Mouse (Mus musculus) spleen, adult 2 months (tissue): ENCODE results near the gene Kifc3. TPM values are rescaled to one million over a fixed set of nuclear protein-coding genes. Genes with fewer than 3 reads are reported as not detected.
A peak's percentile ranks its signal among the peaks of the same experiment; 100 is the strongest.

Experiments used
- DNase-seq, 2 experiments: peaks; one replicate each; pipeline versions ENCODE4 v3.0.0 to v3.0.0-alpha.2; 2012 to 2021; ENCODE audit warnings: low spot score in 2 of 2, low read depth in 1 of 2
- H3K27ac ChIP-seq: fragments of 200-500 bp; 2 replicates; pipeline ENCODE4 v1.5.1; 2012; ENCODE audit warnings: low read length, inconsistent platforms; ENCODE audit not compliant: insufficient read depth
- H3K27me3 ChIP-seq: fragments of 200-500 bp; 2 replicates; pipeline ENCODE4 v1.6.1; 2012; ENCODE audit warnings: mild to moderate bottlenecking, moderate library complexity, low read length, inconsistent platforms; ENCODE audit not compliant: control insufficient read depth, insufficient read depth
- H3K36me3 ChIP-seq: fragments of 200-500 bp; 2 replicates; pipeline ENCODE4 v1.6.1; 2012; ENCODE audit warnings: mild to moderate bottlenecking, low read length, inconsistent platforms; ENCODE audit not compliant: control insufficient read depth, insufficient read depth
- H3K4me1 ChIP-seq: fragments of 200-500 bp; 2 replicates; pipeline ENCODE4 v1.6.1; 2011; ENCODE audit warnings: inconsistent platforms; ENCODE audit not compliant: control insufficient read depth, insufficient read depth, insufficient read length
- H3K4me3 ChIP-seq: fragments of 200-500 bp; 2 replicates; pipeline ENCODE4 v1.5.1; 2011; ENCODE audit warnings: mild to moderate bottlenecking, inconsistent platforms; ENCODE audit not compliant: insufficient read depth, insufficient read length; ENCODE audit errors: extremely low read depth
- CTCF ChIP-seq: fragments of 200-500 bp; IDR thresholded peaks from 2 replicates; pipeline ENCODE4 v1.5.1; 2011; ENCODE audit warnings: mild to moderate bottlenecking, inconsistent platforms; ENCODE audit not compliant: insufficient read depth, insufficient read length, insufficient replicate concordance; ENCODE audit errors: extremely low read depth
- POLR2A ChIP-seq: fragments of 200-500 bp; IDR thresholded peaks from 2 replicates; pipeline ENCODE4 v1.6.1; 2011; ENCODE audit warnings: low read depth, low read length, inconsistent platforms
- WGBS: fragments of 180-500 bp; shearing (Covaris S2); methylation state at CpG from one replicate; pipeline ENCODE4 v1.1.7; 2018; 5-methylcytosine and 5-hydroxymethylcytosine counted together
- polyA plus RNA-seq: library from polyadenylated mRNA; depleted of rRNA; stranded (reverse); fragments of >200 nt; gene quantifications from 2 replicates; pipeline ENCODE4 v1.2.3, GENCODE M21; 2012

Gene Kifc3
- polyA plus RNA-seq, 1 experiment = 9.8 TPM

DNA sequence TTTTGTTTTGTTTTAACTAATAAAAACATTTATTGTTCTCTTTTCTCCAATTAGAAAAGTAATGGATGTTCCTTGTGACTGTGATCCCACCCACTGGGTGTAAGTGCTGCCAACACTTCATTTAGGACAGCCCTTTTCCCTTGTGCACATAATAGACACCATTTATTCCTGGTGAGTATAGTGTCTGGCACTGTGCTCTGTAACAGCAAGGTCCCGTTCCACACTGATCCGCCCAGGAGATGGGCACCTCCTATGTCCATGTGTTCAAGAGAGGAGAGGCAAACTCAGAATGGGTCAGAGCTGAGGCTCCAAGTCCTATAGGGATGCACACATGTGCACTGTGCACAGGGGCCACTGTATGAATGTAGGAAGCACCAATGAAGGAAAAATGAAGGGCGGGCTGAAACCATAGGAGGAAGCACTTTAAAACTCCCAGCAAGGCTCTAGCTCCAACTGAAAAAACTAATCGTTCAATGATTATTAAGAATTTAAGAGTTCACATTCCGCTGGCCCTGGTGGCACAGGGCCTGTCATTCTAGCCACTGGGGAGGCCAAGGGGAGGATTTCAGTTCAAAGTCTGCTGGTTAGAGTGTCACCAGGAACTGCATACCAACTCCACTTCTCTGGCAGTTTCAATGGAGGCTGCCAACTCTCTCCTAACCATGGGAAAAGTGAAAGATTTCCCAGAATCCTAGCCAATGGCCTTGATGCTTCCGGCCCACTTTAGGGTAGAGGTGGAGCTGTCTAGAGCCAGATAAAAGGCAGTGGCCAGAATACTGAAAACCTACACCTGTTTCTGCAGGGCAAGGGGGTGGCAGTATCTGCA, 58.6 kb downstream of the Kifc3 start:
- TF ChIP-seq CTCF (no peak), POLR2A (no peak)
- Histone ChIP-seq H3K4me1 (peaks cover 2% of the 10 kb centered on the region; the same call in 1 of the 2 replicates), H3K27me3 (peaks cover 6% of the 10 kb centered on the region; the same call in 1 of the 2 replicates), H3K27ac (no peak overlapping the region), H3K36me3 (no peaks in the 10 kb centered on the region), H3K4me3 (no peak overlapping the region)
- WGBS = 82% methylated on average over 6 of the region's 6 CpGs
- no peak for DNase-seq

DNA sequence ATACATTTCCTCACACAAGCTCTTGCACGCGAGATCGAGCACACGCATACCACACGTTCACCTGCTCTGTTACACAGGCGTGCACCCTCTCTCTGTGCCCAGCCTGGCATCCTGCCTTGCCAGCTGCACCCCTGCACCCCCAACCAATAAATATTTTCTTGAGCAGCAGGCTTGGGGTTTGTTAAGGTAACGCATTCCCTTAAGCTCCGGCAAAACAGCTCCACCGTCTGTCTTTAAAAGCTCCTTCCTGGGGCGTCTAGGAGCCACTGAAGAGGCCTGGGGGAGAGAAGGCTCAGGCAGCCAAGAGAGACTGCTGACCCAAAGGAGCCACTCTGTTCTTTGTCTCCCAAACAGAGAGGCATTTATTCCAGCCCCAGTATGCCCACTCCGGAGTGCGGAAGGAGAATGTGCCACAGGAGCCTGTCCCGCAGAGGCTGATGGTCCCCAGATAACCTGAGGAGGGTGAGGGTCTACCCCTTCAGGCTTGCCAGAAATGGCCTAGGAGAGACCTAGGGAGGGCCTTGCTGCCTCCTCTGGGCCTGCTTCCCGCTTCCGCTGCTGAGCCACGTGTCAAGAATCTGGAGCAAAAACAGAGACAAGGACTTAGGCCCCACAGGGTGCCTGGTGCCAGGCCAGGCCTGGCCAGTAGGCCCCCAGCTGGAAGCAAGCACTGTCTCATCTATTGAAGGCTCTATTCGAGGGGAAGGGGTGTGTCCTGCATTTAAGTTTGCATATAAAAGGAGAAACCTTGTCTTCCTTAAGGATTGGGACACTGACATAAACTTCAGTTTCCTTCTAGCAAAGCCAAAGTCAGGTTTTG, 59.4 kb downstream of the Kifc3 start:
- no peaks in the 10 kb centered on the region for H3K36me3 ChIP-seq
- TF ChIP-seq POLR2A = no peak
- TF ChIP-seq CTCF = no peak
- H3K27me3 ChIP-seq = peaks cover 6% of the 10 kb centered on the region; the same call in 1 of the 2 replicates
- DNase-seq = no peak
- 55% methylated on average over 17 of the region's 17 CpGs for WGBS
- H3K27ac ChIP-seq = 0 out of 2 replicates have a peak overlapping the region, but pooled peaks have one; percentile 41
- peaks cover 2% of the 10 kb centered on the region; the same call in 1 of the 2 replicates for H3K4me1 ChIP-seq
- H3K4me3 ChIP-seq = no peak overlapping the region

- 1% methylated on average over 49 of the region's 66 CpGs for WGBS
- TF ChIP-seq POLR2A = no peak
- no peak for TF ChIP-seq CTCF
- Histone ChIP-seq H3K4me1 (peaks cover 2% of the 10 kb centered on the region; the same call in 1 of the 2 replicates), H3K4me3 (peak overlapping the region; percentile 56), H3K36me3 (no peaks in the 10 kb centered on the region), H3K27ac (no peak overlapping the region), H3K27me3 (peaks cover 6% of the 10 kb centered on the region; the same call in 1 of the 2 replicates)
- peak in 1 of 2 experiments; percentile 49 for DNase-seq
Measured at GRCm38 (mm10) chr8:95142075-95142831, 60.4 kb downstream of the Kifc3 start.

GRCm38 (mm10) chr8:95141469-95142074, 61.0 kb downstream of the Kifc3 start:
- H3K27me3 ChIP-seq = peaks cover 6% of the 10 kb centered on the region; the same call in 1 of the 2 replicates
- peak overlapping the region; percentile 56 for H3K4me3 ChIP-seq
- H3K36me3 ChIP-seq = no peaks in the 10 kb centered on the region
- DNase-seq = no peak
- H3K27ac ChIP-seq = no peak overlapping the region
- 12% methylated on average over 6 of the region's 6 CpGs for WGBS
- peaks cover 2% of the 10 kb centered on the region for H3K4me1 ChIP-seq
- TF ChIP-seq POLR2A = no peak
- no peak for TF ChIP-seq CTCF

- TF ChIP-seq CTCF = no peak
- TF ChIP-seq POLR2A = no peak
- WGBS = 71% methylated on average over 1 of the region's 1 CpGs
- Histone ChIP-seq H3K4me3 (no peak overlapping the region), H3K27me3 (peaks cover 6% of the 10 kb centered on the region; the same call in 1 of the 2 replicates), H3K27ac (no peak overlapping the region), H3K36me3 (no peaks in the 10 kb centered on the region), H3K4me1 (peaks cover 2% of the 10 kb centered on the region)
- no peak for DNase-seq
Measured at GRCm38 (mm10) chr8:95141026-95141425, 61.6 kb downstream of the Kifc3 start.

DNA sequence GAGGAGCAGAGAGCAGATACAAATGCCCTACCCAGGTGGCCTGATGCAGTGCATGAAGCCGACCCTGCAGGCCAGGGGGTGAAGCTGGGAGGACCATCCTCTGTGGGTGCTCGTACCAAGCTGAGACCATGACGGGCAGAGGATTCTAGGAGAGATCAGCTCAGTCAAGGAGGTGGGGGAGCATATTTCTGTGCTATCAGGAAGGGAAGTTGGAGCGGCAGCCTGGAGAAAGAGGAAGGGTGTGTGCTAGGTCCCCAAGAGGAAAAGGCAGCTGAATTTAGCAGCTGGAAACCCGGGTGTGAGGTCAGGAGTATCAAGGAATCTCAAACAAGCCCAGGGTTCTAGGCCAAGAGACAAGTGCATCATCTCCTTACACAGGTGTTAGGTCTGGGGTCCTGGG, 62.1 kb downstream of the Kifc3 start:
- Histone ChIP-seq H3K4me3 (no peak overlapping the region), H3K27me3 (peaks cover 6% of the 10 kb centered on the region; the same call in 1 of the 2 replicates), H3K4me1 (peaks cover 2% of the 10 kb centered on the region), H3K27ac (no peak overlapping the region), H3K36me3 (no peaks in the 10 kb centered on the region)
- TF ChIP-seq POLR2A (no peak), CTCF (no peak)
- WGBS = 57% methylated on average over 5 of the region's 5 CpGs
- DNase-seq = no peak
